Mouse (Mus musculus): ENCODE measurements around the gene Mrps24.

Gene Mrps24

DNA sequence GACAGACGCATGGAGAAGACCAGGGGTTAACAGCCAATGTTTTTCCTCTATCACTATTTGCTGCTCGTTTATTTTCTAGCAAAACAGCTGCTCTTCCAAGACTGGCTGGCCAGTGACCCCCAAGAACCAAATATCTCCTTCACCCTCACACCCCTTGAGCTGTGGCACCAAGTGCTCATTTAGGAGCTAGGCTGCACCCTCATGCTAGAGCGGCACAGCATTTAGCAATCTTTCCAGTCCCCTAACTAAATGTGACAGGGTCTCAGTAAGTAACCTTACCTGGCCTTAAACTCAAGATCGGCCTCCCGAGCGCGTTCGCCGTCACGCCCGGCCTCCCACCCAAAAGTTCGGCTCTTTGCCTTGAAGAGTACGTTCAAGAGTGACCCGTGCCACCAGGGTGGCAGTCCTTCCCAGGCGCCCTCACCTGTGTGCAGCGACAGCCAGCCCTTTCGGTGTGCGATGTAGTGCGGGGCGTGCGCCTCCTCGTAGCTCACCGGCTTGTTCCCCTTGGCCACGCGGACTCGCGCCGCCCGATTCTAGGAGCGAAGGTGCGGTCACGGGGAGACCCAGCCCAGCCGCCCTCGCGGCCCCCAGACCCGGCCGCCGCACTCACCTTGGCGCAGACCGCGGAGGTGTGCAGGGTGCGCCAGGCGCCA lies 8.5 kb downstream of the Mrps24 start:
- peak; percentile 11 to 70 for DNase-seq (ENCODE audit: low spot score in 2 of 2)

DNA sequence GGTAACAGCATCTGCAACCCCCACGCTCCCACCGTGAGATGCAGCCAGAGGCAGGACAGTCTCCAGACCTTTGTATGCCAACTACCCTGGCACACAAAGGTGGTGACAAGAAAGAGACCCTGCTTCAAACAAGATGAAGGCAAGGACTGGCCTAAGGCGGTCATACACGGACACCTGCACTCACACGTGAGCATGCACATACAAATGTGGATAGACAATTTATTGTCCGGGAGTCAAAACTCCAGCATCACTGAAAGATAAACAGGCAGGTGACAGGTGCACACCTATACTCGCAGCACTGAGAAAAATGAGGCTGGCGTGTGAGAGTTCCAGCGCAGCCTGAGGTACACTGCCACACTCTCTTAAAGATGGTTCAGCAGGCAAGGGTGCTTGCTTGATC lies 9.5 kb downstream of the Mrps24 start:
- no peak for DNase-seq (ENCODE audit: low spot score in 2 of 2)

DNA sequence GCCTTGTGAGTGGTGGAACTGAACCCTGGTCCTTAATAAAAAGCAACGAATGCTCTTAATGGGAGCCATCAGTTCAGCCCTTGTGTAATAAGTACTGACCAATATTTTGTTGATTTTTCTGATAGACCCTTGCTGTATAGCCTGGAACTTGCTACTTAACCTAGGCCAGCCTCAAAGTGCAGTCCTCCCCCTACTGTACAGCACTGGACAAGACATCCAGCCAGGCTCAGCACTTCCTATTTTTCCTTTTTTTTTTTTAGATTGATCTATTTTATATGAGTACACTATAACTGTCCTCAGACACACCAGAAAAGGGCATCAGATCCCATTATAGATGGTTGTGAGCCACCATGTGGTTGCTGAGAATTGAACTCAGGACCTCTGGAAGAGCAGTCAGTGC lies 12.1 kb downstream of the Mrps24 start:
- no peak for DNase-seq (ENCODE audit: low spot score in 2 of 2)

DNA sequence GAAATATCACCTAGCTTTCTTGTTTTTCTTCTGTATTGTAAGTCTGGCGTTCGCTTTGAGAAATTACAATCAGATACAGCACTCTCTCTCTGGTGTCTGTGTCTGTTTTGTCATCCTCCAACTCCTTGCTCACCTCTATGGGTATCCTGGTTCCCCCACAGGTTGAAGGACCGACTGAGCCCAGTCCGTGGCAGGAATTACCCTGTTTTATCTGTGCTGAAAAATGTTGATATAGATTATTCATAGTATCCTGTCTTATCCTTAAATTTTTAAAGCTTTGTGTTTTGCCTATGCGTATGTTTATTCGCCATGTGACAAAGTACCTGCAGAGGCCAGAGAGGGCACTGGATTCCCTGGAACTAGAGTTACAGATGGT lies 12.5 kb downstream of the Mrps24 start:
- no peak for DNase-seq (ENCODE audit: low spot score in 2 of 2)

DNA sequence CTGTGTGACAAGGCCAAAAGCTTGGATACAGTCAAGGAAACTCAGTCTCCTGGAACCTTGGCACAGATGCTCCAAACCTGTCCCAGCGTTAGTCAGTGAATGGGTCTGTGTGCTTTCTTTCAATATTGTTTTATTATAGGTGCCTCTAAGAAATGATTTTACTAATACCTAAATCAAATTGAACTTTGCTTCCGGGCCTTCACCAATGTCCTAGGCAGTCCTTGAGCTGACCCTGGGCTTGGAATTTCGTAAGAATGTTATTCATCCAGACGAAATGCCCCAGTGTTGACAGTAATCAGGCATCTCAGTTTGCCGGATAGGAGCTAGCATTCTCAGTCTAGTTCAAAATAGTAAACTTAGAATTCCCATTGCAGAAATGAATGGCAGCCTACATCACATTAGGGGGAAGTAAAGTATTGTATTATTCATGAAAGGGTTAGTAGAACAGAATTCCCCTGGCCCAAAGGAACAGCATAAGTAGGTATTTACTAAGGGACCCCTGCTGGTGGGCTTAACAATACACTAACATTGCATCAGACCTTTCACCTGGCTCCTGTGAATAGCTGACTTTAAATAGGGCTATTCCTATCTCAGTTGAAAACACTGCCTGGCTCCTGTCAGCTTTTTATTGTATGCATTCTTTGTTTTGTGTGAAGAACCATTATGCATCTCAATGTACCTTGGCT lies 13.1 kb downstream of the Mrps24 start:
- DNase-seq (ENCODE audit: low spot score in 2 of 2): no peak

DNA sequence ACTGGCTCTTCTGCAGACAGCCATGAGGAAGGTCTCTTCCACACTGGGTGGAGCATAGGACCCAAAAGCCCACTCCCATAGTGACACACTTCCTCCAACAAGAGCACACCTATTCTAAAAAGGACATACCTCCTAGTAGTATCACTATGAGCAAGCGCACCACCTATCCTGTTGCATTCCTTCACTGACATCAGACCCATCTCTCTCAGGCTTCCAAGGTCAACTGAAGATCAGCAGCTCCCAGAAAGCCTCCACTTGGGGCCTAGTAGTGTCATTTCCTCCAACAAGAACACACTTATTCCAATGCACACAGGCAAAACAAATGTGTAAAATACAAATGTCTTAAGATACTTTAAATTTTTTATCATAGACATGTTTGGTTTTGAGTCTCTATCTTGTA lies 13.7 kb downstream of the Mrps24 start:
- DNase-seq (ENCODE audit: low spot score in 2 of 2): no peak

DNA sequence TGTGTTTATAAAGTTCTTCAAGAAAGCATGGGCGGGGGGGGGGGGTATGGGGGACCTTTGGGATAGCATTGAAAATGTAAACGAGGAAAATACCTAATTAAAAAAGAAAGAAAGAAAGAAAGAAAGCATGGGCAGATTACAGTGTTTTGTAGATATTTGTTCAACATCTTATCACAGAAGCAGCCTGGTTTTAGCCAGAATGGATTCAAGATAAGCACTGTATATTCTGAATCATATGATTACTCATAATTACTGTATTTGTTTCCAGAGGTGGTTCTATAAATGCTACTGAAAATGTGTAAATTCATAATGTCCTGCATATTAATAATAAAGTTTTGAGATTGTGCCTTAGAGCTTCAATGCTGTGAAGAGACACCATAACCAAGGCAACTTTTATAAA lies 14.2 kb downstream of the Mrps24 start:
- no peak for DNase-seq (ENCODE audit: low spot score in 2 of 2)

DNA sequence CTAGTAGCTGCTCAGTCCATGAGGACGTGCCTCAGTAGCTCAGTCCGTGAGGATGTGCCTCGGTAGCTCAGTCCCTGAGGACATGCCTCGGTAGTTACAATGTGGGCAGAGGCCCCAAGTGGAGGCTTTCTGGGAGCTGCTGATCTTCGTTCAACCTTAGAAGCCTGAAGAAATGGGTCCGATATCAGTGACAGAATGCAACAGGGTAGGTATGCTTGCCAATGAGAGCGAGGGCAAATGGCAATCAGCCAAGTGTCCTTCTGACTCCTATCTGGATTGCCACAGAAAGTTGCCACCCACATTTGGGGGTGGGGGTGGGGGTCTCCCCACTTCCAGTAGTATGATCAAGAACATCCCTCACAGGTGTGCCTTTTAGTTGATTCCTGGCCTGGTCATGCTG lies 14.7 kb downstream of the Mrps24 start:
- no peak for DNase-seq (ENCODE audit: low spot score in 2 of 2)

DNA sequence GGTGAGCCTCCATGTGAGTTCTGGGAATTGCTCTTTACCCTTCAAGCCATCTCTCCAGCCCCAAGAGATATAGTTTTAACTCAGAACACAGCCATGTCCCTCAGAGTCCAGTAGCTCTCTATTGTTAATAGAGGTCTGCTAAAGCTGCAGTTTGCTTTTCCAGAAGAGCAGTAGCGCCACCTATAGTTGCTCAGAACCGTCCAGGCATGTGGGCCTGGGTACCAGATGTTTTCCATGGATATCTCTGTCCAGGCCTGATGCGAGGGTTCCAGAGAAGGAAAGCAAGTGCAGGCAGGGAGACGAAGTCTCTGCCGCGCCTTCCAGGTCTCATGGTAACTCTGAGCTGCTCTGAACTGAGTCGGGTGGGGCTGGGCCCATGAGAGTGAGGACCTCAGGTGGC lies 23.7 kb downstream of the Mrps24 start:
- no peak for DNase-seq (ENCODE audit: low spot score in 2 of 2)

DNA sequence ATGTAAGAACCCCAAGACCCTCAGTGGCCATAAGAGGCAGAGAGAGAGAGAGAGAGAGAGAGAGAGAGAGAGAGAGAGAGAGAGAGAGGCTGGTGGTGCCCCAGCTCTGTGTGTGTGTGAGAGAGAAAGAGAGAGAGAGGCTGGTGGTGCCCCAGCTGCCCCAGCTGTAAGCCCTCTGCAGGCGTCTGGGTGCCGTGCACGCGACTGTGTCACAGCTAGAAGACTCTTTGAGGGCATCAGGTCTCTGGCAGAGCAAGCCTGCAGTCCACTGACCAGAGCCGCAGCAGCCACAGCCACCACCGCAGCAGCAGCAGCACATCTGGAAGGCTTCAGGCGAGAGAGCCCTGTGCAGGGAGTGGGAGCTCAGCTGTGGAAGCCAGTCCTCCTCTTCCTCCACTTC lies 31.2 kb downstream of the Mrps24 start:
- DNase-seq (ENCODE audit: low spot score in 2 of 2): no peak

DNA sequence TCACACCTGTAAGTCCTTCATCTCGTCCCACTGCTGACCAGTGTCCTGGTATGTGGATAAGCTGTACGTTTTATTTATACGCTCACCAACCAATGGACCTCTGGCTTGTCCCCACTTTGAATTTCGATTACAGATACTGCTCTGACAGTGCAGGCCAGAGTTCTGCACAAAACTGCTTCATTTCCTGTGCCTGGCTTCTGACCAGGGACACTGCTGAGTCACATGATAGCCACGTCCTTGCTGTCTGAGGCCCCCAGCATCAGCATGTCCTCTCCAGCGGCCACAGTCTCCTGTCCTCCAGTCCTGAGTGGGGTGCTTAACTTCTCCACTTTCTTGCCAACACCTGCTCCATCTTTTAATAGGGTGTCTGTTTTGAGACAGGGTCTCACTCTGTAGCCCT lies 32.9 kb downstream of the Mrps24 start:
- DNase-seq (ENCODE audit: low spot score in 2 of 2): no peak

Measured in urinary bladder, adult 18-20 months (tissue).